Mouse (Mus musculus): ENCODE results near the gene Pygb. TPM values are rescaled to one million over a fixed set of nuclear protein-coding genes. Genes with fewer than 3 reads are reported as not detected.
A peak's percentile ranks its signal among the peaks of the same experiment; 100 is the strongest.

The Pygb gene
- polyA plus RNA-seq, 1 experiment from 2014 or later, result 89.9 TPM

DNA sequence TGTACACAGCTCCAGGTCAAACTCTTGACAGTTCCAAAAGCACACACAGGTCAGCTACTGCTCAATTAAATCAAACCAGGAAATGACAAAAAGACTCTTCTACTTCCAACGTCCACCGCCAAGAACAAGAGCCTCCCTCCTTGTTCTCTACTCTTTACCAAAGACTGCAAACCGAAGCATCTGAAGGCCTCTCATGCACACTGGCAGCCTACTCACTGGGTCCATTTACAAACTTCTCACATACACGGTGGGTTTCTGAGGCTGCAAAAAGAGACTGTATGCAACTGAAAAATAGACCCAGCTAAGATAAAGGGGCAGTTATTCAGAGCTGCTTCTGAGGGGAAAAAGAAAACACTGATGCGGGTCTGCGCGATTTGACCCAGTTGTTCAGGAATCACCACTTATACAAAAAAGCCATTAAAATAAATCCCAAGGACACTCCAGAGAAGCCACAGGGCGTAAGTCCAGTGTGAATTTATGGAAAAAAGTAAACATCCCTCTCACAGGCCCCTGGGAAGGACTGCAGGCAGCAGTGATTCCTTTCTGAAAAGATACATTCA is 61.0 kb downstream of the Pygb start:
- Histone ChIP-seq H3K4me2 (replicated peaks) (no peak overlapping the region), H3K27me3 (no peaks in the 10 kb centered on the region), H3K27ac (no peak overlapping the region), H3K4me3 (no peak overlapping the region), H3K36me3 (no peaks in the 10 kb centered on the region), H3K9me3 (no peaks in the 10 kb centered on the region), H3K9ac (no peak overlapping the region), H3K4me1 (no peaks in the 10 kb centered on the region)
- no peak for ATAC-seq (ENCODE audit: insufficient number of reproducible peaks, insufficient read depth, low FRiP score, low TSS enrichment)
- 75% methylated on average over 8 of the region's 8 CpGs for WGBS

DNA sequence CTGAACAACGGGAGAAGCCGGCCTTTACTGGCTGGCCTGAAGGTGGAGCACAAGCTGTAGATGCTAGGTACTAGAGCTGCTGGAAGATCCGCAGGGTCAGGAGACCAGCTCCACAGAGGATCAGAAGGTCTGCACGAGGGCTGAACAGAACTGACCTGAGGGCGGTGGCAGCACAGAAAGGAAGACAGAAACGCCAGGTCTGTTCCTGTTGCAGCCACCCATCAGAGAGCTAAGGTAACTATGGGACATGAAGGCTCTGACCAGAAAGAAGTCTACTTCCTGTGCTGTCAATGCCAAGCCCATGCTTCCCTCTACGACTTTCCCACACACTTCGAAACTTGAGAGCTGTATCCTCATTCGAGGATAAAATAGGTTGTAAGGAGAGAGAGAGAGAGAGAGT is 64.7 kb downstream of the Pygb start:
- Histone ChIP-seq H3K9ac (no peak overlapping the region), H3K4me2 (replicated peaks) (no peak overlapping the region), H3K9me3 (no peaks in the 10 kb centered on the region), H3K4me3 (no peak overlapping the region), H3K27me3 (no peaks in the 10 kb centered on the region), H3K4me1 (no peaks in the 10 kb centered on the region), H3K27ac (no peak overlapping the region), H3K36me3 (no peaks in the 10 kb centered on the region)
- WGBS, result 70% methylated on average over 9 of the region's 9 CpGs
- no peak for ATAC-seq (ENCODE audit: insufficient number of reproducible peaks, insufficient read depth, low FRiP score, low TSS enrichment)

DNA sequence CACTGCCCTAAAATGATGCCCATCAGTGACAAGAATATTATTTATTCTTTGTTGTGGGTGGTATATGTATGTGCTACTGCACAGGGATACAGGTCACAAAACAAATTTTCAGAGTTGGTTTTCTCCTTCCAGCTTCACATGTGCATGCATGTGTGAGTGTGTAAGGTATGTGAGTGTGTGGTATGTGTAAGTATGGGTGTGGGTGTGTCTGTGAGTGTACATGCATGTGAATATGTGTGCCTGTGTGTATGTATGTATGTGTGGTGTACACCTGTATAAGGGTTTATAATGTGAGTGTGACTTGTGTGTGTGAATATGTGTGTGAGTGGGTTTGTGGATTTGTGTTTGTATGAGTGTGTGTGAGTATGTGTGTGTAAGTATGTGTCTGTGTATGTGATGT is 68.7 kb downstream of the Pygb start:
- H3K9me3 ChIP-seq, result no peaks in the 10 kb centered on the region
- H3K27ac ChIP-seq, result no peak overlapping the region
- H3K27me3 ChIP-seq, result no peaks in the 10 kb centered on the region
- H3K4me1 ChIP-seq, result no peaks in the 10 kb centered on the region
- no peak overlapping the region for H3K9ac ChIP-seq
- H3K4me3 ChIP-seq, result no peak overlapping the region
- H3K4me2 ChIP-seq (replicated peaks), result no peak overlapping the region
- no peaks in the 10 kb centered on the region for H3K36me3 ChIP-seq
- ATAC-seq (ENCODE audit: insufficient number of reproducible peaks, insufficient read depth, low FRiP score, low TSS enrichment), result 0 out of 2 replicates have a peak, but pooled peaks have one; percentile 14

DNA sequence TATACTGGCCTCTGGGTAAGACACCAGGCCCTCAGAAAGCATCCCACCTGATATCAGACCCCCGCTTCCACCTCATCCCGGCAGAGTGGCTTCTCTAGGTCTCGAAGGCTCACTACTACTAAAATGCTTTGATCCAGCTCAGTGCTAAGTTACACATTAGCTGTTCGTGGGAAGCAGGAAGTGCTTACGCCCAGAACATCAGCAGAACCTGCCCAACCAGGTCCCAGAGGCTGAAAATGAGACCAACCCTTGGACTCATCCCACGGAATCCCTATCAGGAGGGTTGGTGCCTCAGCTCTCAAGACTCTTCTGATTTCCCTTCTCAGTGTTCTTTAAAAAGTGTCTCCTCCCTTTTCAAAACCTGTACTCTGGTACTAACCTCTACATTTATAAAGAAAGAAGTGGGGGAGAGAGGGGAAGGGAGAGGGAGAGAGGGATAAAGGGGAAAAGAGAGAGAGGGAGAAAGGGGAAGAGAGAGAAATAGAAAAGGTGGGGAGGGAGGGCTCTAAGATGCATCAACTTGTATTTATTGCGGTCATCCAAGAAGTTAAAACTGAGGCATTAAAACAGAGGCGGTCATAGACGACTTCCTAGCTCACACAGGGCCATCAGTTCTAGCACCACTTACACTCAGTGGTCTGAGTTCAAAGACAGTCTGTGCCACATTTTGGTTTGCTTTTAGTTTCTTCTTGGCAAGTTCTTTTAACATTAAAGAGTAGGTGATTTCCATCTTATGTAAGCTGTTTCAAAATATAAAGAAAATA is 72.4 kb downstream of the Pygb start:
- H3K9me3 ChIP-seq, result no peaks in the 10 kb centered on the region
- 88% methylated on average over 9 of the region's 9 CpGs for WGBS
- no peak overlapping the region for H3K4me3 ChIP-seq
- H3K4me2 ChIP-seq (replicated peaks), result no peak overlapping the region
- H3K27ac ChIP-seq, result no peak overlapping the region
- H3K36me3 ChIP-seq, result no peaks in the 10 kb centered on the region
- no peaks in the 10 kb centered on the region for H3K4me1 ChIP-seq
- no peak overlapping the region for H3K9ac ChIP-seq
- H3K27me3 ChIP-seq, result no peaks in the 10 kb centered on the region
- no peak for ATAC-seq (ENCODE audit: insufficient number of reproducible peaks, insufficient read depth, low FRiP score, low TSS enrichment)

DNA sequence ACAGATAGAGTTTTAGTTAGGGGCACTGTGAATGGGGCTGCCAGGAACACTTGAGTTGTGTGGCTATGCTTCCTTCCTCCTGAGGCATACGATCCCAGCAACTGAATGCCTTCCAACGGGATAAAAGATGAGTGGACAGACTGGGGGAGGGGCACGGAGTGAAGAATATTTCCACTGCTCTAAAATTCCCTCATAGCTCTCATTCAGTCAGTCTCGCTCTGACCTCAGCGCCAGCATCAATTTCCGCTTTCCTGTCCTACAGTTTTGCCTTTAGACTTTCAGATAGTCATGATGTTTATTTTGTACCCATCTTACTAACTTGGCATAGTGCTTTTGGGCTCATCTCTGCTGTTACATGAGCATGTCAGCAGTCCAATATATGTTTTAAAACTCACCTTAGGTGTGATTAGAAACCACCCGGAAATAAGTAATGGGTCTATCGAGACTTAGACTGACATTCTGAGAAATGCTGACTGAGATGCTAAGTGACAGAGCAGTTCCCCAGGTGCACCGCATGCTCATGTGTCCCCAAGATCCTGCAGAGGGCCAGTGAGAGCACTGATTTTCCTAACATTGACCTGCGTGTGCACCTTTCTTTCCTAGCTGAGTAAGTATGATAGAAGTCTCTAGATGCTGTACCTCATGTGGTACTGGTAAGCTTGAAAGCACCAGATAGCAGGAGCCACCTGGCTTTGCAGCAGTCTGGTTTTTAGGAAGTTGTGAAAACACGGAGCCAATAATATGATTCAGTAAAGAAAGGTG is 73.4 kb downstream of the Pygb start:
- H3K4me3 ChIP-seq, result no peak overlapping the region
- ATAC-seq (ENCODE audit: insufficient number of reproducible peaks, insufficient read depth, low FRiP score, low TSS enrichment), result no peak
- H3K27me3 ChIP-seq, result no peaks in the 10 kb centered on the region
- H3K36me3 ChIP-seq, result no peaks in the 10 kb centered on the region
- no peak overlapping the region for H3K9ac ChIP-seq
- WGBS, result 76% methylated on average over 11 of the region's 11 CpGs
- H3K27ac ChIP-seq, result no peak overlapping the region
- no peak overlapping the region for H3K4me2 ChIP-seq (replicated peaks)
- H3K9me3 ChIP-seq, result no peaks in the 10 kb centered on the region
- no peaks in the 10 kb centered on the region for H3K4me1 ChIP-seq

DNA sequence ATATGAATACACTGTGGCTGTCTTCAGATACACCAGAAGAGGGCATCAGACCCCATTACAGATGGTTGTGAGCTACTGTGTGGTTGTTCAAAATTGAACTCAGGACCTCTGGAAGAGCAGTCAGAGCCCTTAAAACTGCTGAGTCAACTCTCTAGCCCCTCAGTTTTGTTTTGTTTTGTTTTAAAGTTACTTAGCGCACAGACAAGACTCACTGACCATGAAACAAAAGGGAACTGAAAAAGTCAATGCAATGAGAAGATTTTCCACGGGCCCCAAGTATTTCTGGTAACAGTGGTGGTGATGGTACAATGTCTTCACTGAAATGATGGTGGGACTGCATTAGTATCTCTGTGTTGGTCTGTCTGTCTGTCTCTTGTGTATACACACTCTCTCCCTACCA is 74.6 kb downstream of the Pygb start:
- Histone ChIP-seq H3K36me3 (no peaks in the 10 kb centered on the region), H3K9ac (no peak overlapping the region), H3K4me1 (no peaks in the 10 kb centered on the region), H3K27ac (no peak overlapping the region), H3K4me2 (replicated peaks) (no peak overlapping the region), H3K4me3 (no peak overlapping the region), H3K27me3 (no peaks in the 10 kb centered on the region), H3K9me3 (no peaks in the 10 kb centered on the region)
- ATAC-seq (ENCODE audit: insufficient number of reproducible peaks, insufficient read depth, low FRiP score, low TSS enrichment), result no peak
- WGBS, result 86% methylated on average over 2 of the region's 2 CpGs

DNA sequence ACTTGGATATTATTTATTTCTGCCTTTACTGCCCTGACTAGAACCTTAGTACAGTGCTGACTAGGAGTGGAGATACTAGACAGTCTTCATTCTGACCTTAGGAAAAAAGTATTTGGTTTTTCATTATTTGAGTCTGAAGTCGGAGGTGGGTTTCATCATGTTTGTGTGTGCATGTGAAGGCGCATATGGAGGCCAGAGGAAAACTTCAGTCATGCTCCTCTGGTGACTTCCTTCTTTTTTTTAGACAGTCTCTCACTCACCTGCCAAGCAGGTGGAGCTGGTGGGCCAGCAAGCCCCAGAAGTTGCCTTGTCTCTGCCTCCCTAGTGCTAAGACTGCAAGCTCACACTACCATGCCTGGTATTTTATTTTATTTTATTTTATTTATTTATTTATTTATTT is 80.5 kb downstream of the Pygb start:
- Histone ChIP-seq H3K4me1 (no peaks in the 10 kb centered on the region), H3K27ac (no peak overlapping the region), H3K9me3 (no peaks in the 10 kb centered on the region), H3K4me2 (replicated peaks) (no peak overlapping the region), H3K27me3 (no peaks in the 10 kb centered on the region), H3K9ac (no peak overlapping the region), H3K4me3 (no peak overlapping the region), H3K36me3 (no peaks in the 10 kb centered on the region)
- WGBS, result 98% methylated on average over 2 of the region's 2 CpGs
- no peak for ATAC-seq (ENCODE audit: insufficient number of reproducible peaks, insufficient read depth, low FRiP score, low TSS enrichment)

DNA sequence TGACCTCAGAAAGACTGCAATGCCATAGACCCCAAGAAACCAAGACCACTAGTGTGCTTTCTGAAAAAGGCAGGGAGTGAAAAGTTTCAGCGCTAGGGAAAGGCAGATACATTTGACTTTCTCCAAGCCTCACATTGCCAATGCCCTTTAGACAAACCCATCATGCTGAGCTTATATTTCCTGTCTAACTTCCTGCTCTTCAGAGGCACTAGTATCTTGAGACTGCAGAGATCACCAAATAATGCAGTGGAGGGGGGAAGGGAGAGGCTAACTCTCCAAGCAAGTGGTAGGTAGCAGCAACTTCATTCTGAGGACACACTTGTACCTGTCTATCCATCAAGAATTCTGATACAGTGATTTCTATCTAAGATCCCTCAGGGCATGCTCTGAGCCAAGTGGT is 82.9 kb downstream of the Pygb start:
- ATAC-seq (ENCODE audit: insufficient number of reproducible peaks, insufficient read depth, low FRiP score, low TSS enrichment), result no peak
- 100% methylated on average over 1 of the region's 1 CpGs for WGBS

DNA sequence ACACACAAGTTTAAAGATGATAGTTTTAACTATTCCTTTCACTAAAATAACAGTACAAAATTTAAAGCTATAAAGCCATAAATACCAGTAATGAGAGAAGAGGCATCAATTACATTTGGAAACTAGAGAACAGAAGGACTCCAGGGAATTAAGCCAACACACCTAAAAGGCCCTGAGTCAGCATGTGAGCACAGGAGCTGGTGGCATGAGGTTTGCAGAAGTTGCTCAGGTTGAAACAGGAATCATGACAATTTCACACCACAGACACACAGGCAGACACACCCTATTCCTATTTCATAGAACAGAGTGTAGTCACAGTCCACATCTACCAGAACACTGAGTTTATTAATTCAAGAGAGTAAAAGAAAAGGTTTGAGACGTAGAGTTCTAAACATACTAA is 88.0 kb downstream of the Pygb start:
- Histone ChIP-seq H3K4me3 (no peak overlapping the region), H3K27ac (no peak overlapping the region), H3K4me1 (no peaks in the 10 kb centered on the region), H3K9ac (no peak overlapping the region), H3K9me3 (no peaks in the 10 kb centered on the region), H3K36me3 (no peaks in the 10 kb centered on the region), H3K4me2 (replicated peaks) (no peak overlapping the region), H3K27me3 (no peaks in the 10 kb centered on the region)
- WGBS, result 86% methylated on average over 1 of the region's 1 CpGs
- ATAC-seq (ENCODE audit: insufficient number of reproducible peaks, insufficient read depth, low FRiP score, low TSS enrichment), result no peak

More for the DNA sequence above, 82.9 kb downstream of the Pygb start:
- Histone ChIP-seq H3K27me3 (no peaks in the 10 kb centered on the region), H3K27ac (no peak overlapping the region), H3K4me2 (replicated peaks) (no peak overlapping the region), H3K4me3 (no peak overlapping the region), H3K36me3 (no peaks in the 10 kb centered on the region), H3K4me1 (no peaks in the 10 kb centered on the region), H3K9me3 (no peaks in the 10 kb centered on the region), H3K9ac (no peak overlapping the region)

DNA sequence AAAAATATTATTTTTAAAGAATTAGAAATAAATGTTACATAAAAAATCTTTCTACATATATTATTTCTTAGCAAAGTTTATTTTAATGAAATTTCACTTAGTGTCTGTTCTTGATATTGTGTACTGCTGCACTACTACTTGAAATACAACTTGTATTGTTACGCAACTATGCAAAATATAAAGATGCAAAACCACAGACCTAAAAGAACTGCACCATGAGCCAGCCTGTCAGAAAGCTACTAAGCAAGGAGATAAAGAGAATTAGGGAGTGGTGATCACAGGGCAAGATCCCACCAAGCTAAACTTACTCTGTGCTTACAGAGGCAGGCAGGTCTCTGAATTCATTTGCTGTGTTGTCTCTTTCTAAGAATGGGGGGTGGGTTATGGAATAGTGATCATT is 88.7 kb downstream of the Pygb start:
- 100% methylated on average over 1 of the region's 1 CpGs for WGBS
- Histone ChIP-seq H3K4me3 (no peak overlapping the region), H3K9ac (no peak overlapping the region), H3K4me2 (replicated peaks) (no peak overlapping the region), H3K36me3 (no peaks in the 10 kb centered on the region), H3K27me3 (no peaks in the 10 kb centered on the region), H3K27ac (no peak overlapping the region), H3K9me3 (no peaks in the 10 kb centered on the region), H3K4me1 (no peaks in the 10 kb centered on the region)
- ATAC-seq (ENCODE audit: insufficient number of reproducible peaks, insufficient read depth, low FRiP score, low TSS enrichment), result no peak

DNA sequence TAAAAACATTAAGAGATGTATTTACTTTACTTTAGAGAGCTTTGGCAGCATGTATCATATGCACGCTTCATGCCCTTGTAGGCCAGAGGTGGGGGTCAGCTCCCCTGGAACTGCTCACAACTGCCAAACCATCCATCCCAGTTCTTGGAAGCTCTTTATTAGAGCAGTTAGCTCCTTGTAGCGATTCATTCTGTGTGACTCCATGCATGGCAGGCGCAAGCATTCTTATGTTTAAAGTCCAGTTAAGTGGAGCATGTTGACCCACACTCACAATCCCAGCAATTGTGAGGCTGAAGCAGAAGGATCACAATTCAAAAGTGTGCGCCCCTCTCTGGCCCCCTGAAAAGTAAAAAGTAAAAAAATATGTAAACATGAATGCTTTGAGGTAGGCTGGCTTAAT is 91.0 kb downstream of the Pygb start:
- H3K9ac ChIP-seq, result no peak overlapping the region
- ATAC-seq (ENCODE audit: insufficient number of reproducible peaks, insufficient read depth, low FRiP score, low TSS enrichment), result no peak
- H3K36me3 ChIP-seq, result no peaks in the 10 kb centered on the region
- no peak overlapping the region for H3K4me2 ChIP-seq (replicated peaks)
- 93% methylated on average over 4 of the region's 4 CpGs for WGBS
- H3K27ac ChIP-seq, result no peak overlapping the region
- no peaks in the 10 kb centered on the region for H3K27me3 ChIP-seq
- H3K4me3 ChIP-seq, result no peak overlapping the region
- no peaks in the 10 kb centered on the region for H3K4me1 ChIP-seq
- no peaks in the 10 kb centered on the region for H3K9me3 ChIP-seq
